Mouse (Mus musculus) ovary, postnatal 14 days (tissue): ENCODE data around the gene Proser1.
A peak's percentile ranks its signal among the peaks of the same experiment; 100 is the strongest.

ENCODE experiments used
- DNase-seq: peaks from one replicate; pipeline ENCODE4 v3.0.0; 2022; ENCODE audit warnings: low spot score

Gene Proser1

GRCm38 (mm10) chr3:53463046-53463764 is at the start of gene Proser1, which contains the start of gene Nhlrc3:
Gene Proser1 (plus strand): TSS chr3:53463666.
Gene Nhlrc3 (minus strand): TSS chr3:53463332.
- DNase-seq, result peak; percentile 96

- no peak for DNase-seq
These were observed 49.5 kb upstream of the Proser1 start for GRCm38 (mm10) chr3:53413959-53414358.

- DNase-seq, result no peak
These were observed 47.4 kb upstream of the Proser1 start for GRCm38 (mm10) chr3:53416036-53416506.

- no peak for DNase-seq
These were observed 45.8 kb upstream of the Proser1 start for GRCm38 (mm10) chr3:53417701-53418100.

- DNase-seq, result no peak
These were observed 41.8 kb upstream of the Proser1 start for GRCm38 (mm10) chr3:53421656-53422055.

GRCm38 (mm10) chr3:53422691-53423090 is 40.8 kb upstream of the Proser1 start:
- no peak for DNase-seq

- DNase-seq, result no peak
These were observed 39.9 kb upstream of the Proser1 start for GRCm38 (mm10) chr3:53423576-53423975.

GRCm38 (mm10) chr3:53434610-53435009 is 28.9 kb upstream of the Proser1 start:
- no peak for DNase-seq

- no peak for DNase-seq
These were observed 26.9 kb upstream of the Proser1 start for GRCm38 (mm10) chr3:53436550-53436949.

- DNase-seq, result no peak
These were observed 17.9 kb upstream of the Proser1 start for GRCm38 (mm10) chr3:53445540-53445939.

GRCm38 (mm10) chr3:53446801-53447200 is 16.7 kb upstream of the Proser1 start:
- no peak for DNase-seq

- peak; percentile 50 for DNase-seq
These were observed 15.3 kb upstream of the Proser1 start for GRCm38 (mm10) chr3:53448208-53448607.

GRCm38 (mm10) chr3:53450666-53451065 is 12.8 kb upstream of the Proser1 start:
- no peak for DNase-seq

- DNase-seq, result no peak
These were observed 11.1 kb upstream of the Proser1 start for GRCm38 (mm10) chr3:53452351-53452750.

GRCm38 (mm10) chr3:53453346-53453745 is 10.1 kb upstream of the Proser1 start:
- no peak for DNase-seq

- no peak for DNase-seq
These were observed 9.5 kb upstream of the Proser1 start for GRCm38 (mm10) chr3:53454005-53454404.

GRCm38 (mm10) chr3:53454561-53454960 is 8.9 kb upstream of the Proser1 start:
- DNase-seq, result no peak

- DNase-seq, result no peak
These were observed 8.5 kb upstream of the Proser1 start for GRCm38 (mm10) chr3:53454984-53455383.

GRCm38 (mm10) chr3:53457750-53458149 is 5.7 kb upstream of the Proser1 start:
- no peak for DNase-seq

- DNase-seq, result no peak
These were observed 3.4 kb upstream of the Proser1 start for GRCm38 (mm10) chr3:53460106-53460505.

- DNase-seq, result no peak
These were observed 793 bp upstream of the Proser1 start for GRCm38 (mm10) chr3:53462701-53463045.

- no peak for DNase-seq
These were observed 274 bp downstream of the Proser1 start for GRCm38 (mm10) chr3:53463765-53464114.

- DNase-seq, result no peak
These were observed 756 bp downstream of the Proser1 start for GRCm38 (mm10) chr3:53464146-53464698.

- DNase-seq, result no peak
These were observed 1.9 kb downstream of the Proser1 start for GRCm38 (mm10) chr3:53465330-53465729.
